Mouse (Mus musculus): ENCODE results near the gene Fat4. TPM values are rescaled to one million over a fixed set of nuclear protein-coding genes. Genes with fewer than 3 reads are reported as not detected.
A peak's percentile ranks its signal among the peaks of the same experiment; 100 is the strongest.

The Fat4 gene
- polyA plus RNA-seq, 1 experiment = not detected

GRCm38 (mm10) chr3:38875872-38876271 is 10.9 kb upstream of the Fat4 start:
- Histone ChIP-seq H3K27me3 (ENCODE audit: control insufficient read depth) (no peaks in the 10 kb centered on the region), H3K4me3 (replicated peaks) (no peak overlapping the region), H3K4me1 (ENCODE audit: control insufficient read depth) (no peaks in the 10 kb centered on the region), H3K36me3 (ENCODE audit: control insufficient read depth) (no peaks in the 10 kb centered on the region), H3K9me3 (ENCODE audit: control insufficient read depth, low read length) (no peaks in the 10 kb centered on the region)
- TF ChIP-seq TAL1 (IDR thresholded peaks at IDR 0.05; ENCODE audit: low read length) (no peak), GATA1 (IDR thresholded peaks at IDR 0.05; ENCODE audit: low read length) (no peak)

- TF ChIP-seq TAL1 (IDR thresholded peaks at IDR 0.05; ENCODE audit: low read length) = no peak
- TF ChIP-seq GATA1 (IDR thresholded peaks at IDR 0.05; ENCODE audit: low read length) = no peak
- Histone ChIP-seq H3K9me3 (ENCODE audit: control insufficient read depth, low read length) (no peaks in the 10 kb centered on the region), H3K36me3 (ENCODE audit: control insufficient read depth) (no peaks in the 10 kb centered on the region), H3K27me3 (ENCODE audit: control insufficient read depth) (no peaks in the 10 kb centered on the region), H3K4me1 (ENCODE audit: control insufficient read depth) (no peaks in the 10 kb centered on the region), H3K4me3 (replicated peaks) (no peak overlapping the region)
These were observed 10.0 kb upstream of the Fat4 start for GRCm38 (mm10) chr3:38876706-38877105.

- Histone ChIP-seq H3K9me3 (ENCODE audit: control insufficient read depth, low read length) (no peaks in the 10 kb centered on the region; the same call in 1 of the 2 replicates), H3K36me3 (ENCODE audit: control insufficient read depth) (no peaks in the 10 kb centered on the region), H3K4me1 (ENCODE audit: control insufficient read depth) (peaks cover 9% of the 10 kb centered on the region), H3K27me3 (ENCODE audit: control insufficient read depth) (peaks cover 47% of the 10 kb centered on the region), H3K4me3 (replicated peaks) (no peak overlapping the region)
- no peak for TF ChIP-seq GATA1 (IDR thresholded peaks at IDR 0.05; ENCODE audit: low read length)
- no peak for TF ChIP-seq TAL1 (IDR thresholded peaks at IDR 0.05; ENCODE audit: low read length)
These were observed 4.0 kb upstream of the Fat4 start for GRCm38 (mm10) chr3:38882778-38883177.

GRCm38 (mm10) chr3:38883676-38884075 is 3.1 kb upstream of the Fat4 start:
- TF ChIP-seq GATA1 (IDR thresholded peaks at IDR 0.05; ENCODE audit: low read length) (no peak), TAL1 (IDR thresholded peaks at IDR 0.05; ENCODE audit: low read length) (no peak)
- Histone ChIP-seq H3K9me3 (ENCODE audit: control insufficient read depth, low read length) (no peaks in the 10 kb centered on the region; the same call in 1 of the 2 replicates), H3K36me3 (ENCODE audit: control insufficient read depth) (no peaks in the 10 kb centered on the region), H3K27me3 (ENCODE audit: control insufficient read depth) (peaks cover 55% of the 10 kb centered on the region), H3K4me3 (replicated peaks) (no peak overlapping the region), H3K4me1 (ENCODE audit: control insufficient read depth) (peaks cover 11% of the 10 kb centered on the region)

GRCm38 (mm10) chr3:38884276-38884675 is 2.5 kb upstream of the Fat4 start:
- H3K9me3 ChIP-seq (ENCODE audit: control insufficient read depth, low read length) = no peaks in the 10 kb centered on the region; the same call in 1 of the 2 replicates
- TF ChIP-seq GATA1 (IDR thresholded peaks at IDR 0.05; ENCODE audit: low read length) (no peak), TAL1 (IDR thresholded peaks at IDR 0.05; ENCODE audit: low read length) (no peak)
- H3K36me3 ChIP-seq (ENCODE audit: control insufficient read depth) = no peaks in the 10 kb centered on the region
- H3K4me3 ChIP-seq (replicated peaks) = no peak overlapping the region
- peaks cover 11% of the 10 kb centered on the region for H3K4me1 ChIP-seq (ENCODE audit: control insufficient read depth)
- peaks cover 59% of the 10 kb centered on the region for H3K27me3 ChIP-seq (ENCODE audit: control insufficient read depth)

GRCm38 (mm10) chr3:38884919-38885418 is 1.8 kb upstream of the Fat4 start:
- peak overlapping the region; percentile 55 for H3K4me3 ChIP-seq (replicated peaks)
- no peaks in the 10 kb centered on the region for H3K36me3 ChIP-seq (ENCODE audit: control insufficient read depth)
- no peak for TF ChIP-seq GATA1 (IDR thresholded peaks at IDR 0.05; ENCODE audit: low read length)
- TF ChIP-seq TAL1 (IDR thresholded peaks at IDR 0.05; ENCODE audit: low read length) = no peak
- no peaks in the 10 kb centered on the region; the same call in 1 of the 2 replicates for H3K9me3 ChIP-seq (ENCODE audit: control insufficient read depth, low read length)
- peaks cover 59% of the 10 kb centered on the region for H3K27me3 ChIP-seq (ENCODE audit: control insufficient read depth)
- peaks cover 11% of the 10 kb centered on the region for H3K4me1 ChIP-seq (ENCODE audit: control insufficient read depth)

- H3K4me1 ChIP-seq (ENCODE audit: control insufficient read depth) = peaks cover 11% of the 10 kb centered on the region
- H3K4me3 ChIP-seq (replicated peaks) = peak overlapping the region; percentile 55
- H3K27me3 ChIP-seq (ENCODE audit: control insufficient read depth) = peaks cover 59% of the 10 kb centered on the region
- TF ChIP-seq GATA1 (IDR thresholded peaks at IDR 0.05; ENCODE audit: low read length) = no peak
- TF ChIP-seq TAL1 (IDR thresholded peaks at IDR 0.05; ENCODE audit: low read length) = no peak
- H3K9me3 ChIP-seq (ENCODE audit: control insufficient read depth, low read length) = no peaks in the 10 kb centered on the region; the same call in 1 of the 2 replicates
- H3K36me3 ChIP-seq (ENCODE audit: control insufficient read depth) = no peaks in the 10 kb centered on the region
These were observed 1.2 kb upstream of the Fat4 start for GRCm38 (mm10) chr3:38885481-38886001.

GRCm38 (mm10) chr3:38886061-38886821 is 499 bp upstream of the Fat4 start:
- H3K4me3 ChIP-seq (replicated peaks) = peak overlapping the region; percentile 55
- H3K36me3 ChIP-seq (ENCODE audit: control insufficient read depth) = no peaks in the 10 kb centered on the region
- peaks cover 59% of the 10 kb centered on the region for H3K27me3 ChIP-seq (ENCODE audit: control insufficient read depth)
- no peak for TF ChIP-seq TAL1 (IDR thresholded peaks at IDR 0.05; ENCODE audit: low read length)
- TF ChIP-seq GATA1 (IDR thresholded peaks at IDR 0.05; ENCODE audit: low read length) = no peak
- no peaks in the 10 kb centered on the region; the same call in 1 of the 2 replicates for H3K9me3 ChIP-seq (ENCODE audit: control insufficient read depth, low read length)
- peaks cover 11% of the 10 kb centered on the region for H3K4me1 ChIP-seq (ENCODE audit: control insufficient read depth)

- peaks cover 59% of the 10 kb centered on the region for H3K27me3 ChIP-seq (ENCODE audit: control insufficient read depth)
- H3K4me1 ChIP-seq (ENCODE audit: control insufficient read depth) = peaks cover 11% of the 10 kb centered on the region
- H3K4me3 ChIP-seq (replicated peaks) = peak overlapping the region; percentile 31
- TF ChIP-seq TAL1 (IDR thresholded peaks at IDR 0.05; ENCODE audit: low read length) (no peak), GATA1 (IDR thresholded peaks at IDR 0.05; ENCODE audit: low read length) (no peak)
- no peaks in the 10 kb centered on the region; the same call in 1 of the 2 replicates for H3K9me3 ChIP-seq (ENCODE audit: control insufficient read depth, low read length)
- H3K36me3 ChIP-seq (ENCODE audit: control insufficient read depth) = no peaks in the 10 kb centered on the region
These were observed 746 bp downstream of the Fat4 start for GRCm38 (mm10) chr3:38887381-38887991.

Data from erythroblast, embryonic 14.5 days (primary cell).